Mouse (Mus musculus) cortical plate, adult 2 months (tissue): Measurements from ENCODE around the gene Adamts20. TPM values are rescaled to one million over a fixed set of nuclear protein-coding genes. Genes with fewer than 3 reads are reported as not detected.
"Not testable (repeated sequence)": the region's sequence is repeated elsewhere in the genome, so short reads cannot be mapped to it uniquely, and the experiment has no call there.

Experiments
- H3K27ac ChIP-seq: fragments of 200-500 bp; 2 replicates; pipeline ENCODE4 v1.5.1; 2012; ENCODE audit warnings: low read length, control low read depth, inconsistent platforms; ENCODE audit not compliant: insufficient read depth
- H3K4me1 ChIP-seq: fragments of 200-500 bp; 2 replicates; pipeline ENCODE4 v1.6.1; 2011; ENCODE audit warnings: low read length; ENCODE audit not compliant: control insufficient read depth, insufficient read depth
- H3K4me3 ChIP-seq: fragments of 200-500 bp; 2 replicates; pipeline ENCODE4 v1.5.1; 2011; ENCODE audit warnings: mild to moderate bottlenecking, low read length, control low read depth; ENCODE audit not compliant: insufficient read depth
- CTCF ChIP-seq: fragments of 200-500 bp; IDR thresholded peaks from 2 replicates; pipeline ENCODE4 v1.5.1; 2011; ENCODE audit warnings: mild to moderate bottlenecking, control low read depth, low read length; ENCODE audit not compliant: insufficient read depth; ENCODE audit errors: extremely low read depth
- POLR2A ChIP-seq: fragments of 200-500 bp; IDR thresholded peaks from 2 replicates; pipeline ENCODE4 v1.6.1; 2011; ENCODE audit warnings: mild to moderate bottlenecking, low read length, control low read depth; ENCODE audit not compliant: insufficient read depth; ENCODE audit errors: extremely low read depth
- polyA plus RNA-seq: library from polyadenylated mRNA; depleted of rRNA; stranded (reverse); fragments of >200 nt; gene quantifications from 2 replicates; pipeline ENCODE4 v1.2.3, GENCODE M21; 2012

Gene Adamts20
- polyA plus RNA-seq, 1 experiment: 8.6 TPM

GRCm38 (mm10) chr15:94418427-94418826 is 46.8 kb downstream of the Adamts20 start:
- Histone ChIP-seq H3K27ac (no peak overlapping the region), H3K4me1 (no peaks in the 10 kb centered on the region), H3K4me3 (no peak overlapping the region)
- TF ChIP-seq CTCF (no peak), POLR2A (no peak)

- H3K4me3 ChIP-seq: no peak overlapping the region
- TF ChIP-seq CTCF (no peak), POLR2A (no peak)
- H3K27ac ChIP-seq: no peak overlapping the region
- no peaks in the 10 kb centered on the region for H3K4me1 ChIP-seq
Measured at GRCm38 (mm10) chr15:94417216-94418155, 47.7 kb downstream of the Adamts20 start.

- TF ChIP-seq CTCF (no peak), POLR2A (no peak)
- Histone ChIP-seq H3K4me1 (no peaks in the 10 kb centered on the region), H3K4me3 (no peak overlapping the region), H3K27ac (no peak overlapping the region)
Measured at GRCm38 (mm10) chr15:94409832-94410231, 55.4 kb downstream of the Adamts20 start.

GRCm38 (mm10) chr15:94406364-94406763 is 58.9 kb downstream of the Adamts20 start:
- TF ChIP-seq POLR2A: no peak
- no peak for TF ChIP-seq CTCF
- no peak overlapping the region for H3K27ac ChIP-seq

GRCm38 (mm10) chr15:94404071-94404545 is 61.1 kb downstream of the Adamts20 start:
- H3K4me3 ChIP-seq: peak overlapping the region; percentile 68
- H3K27ac ChIP-seq: peak overlapping the region; percentile 7; the same call in 1 of the 2 replicates
- TF ChIP-seq POLR2A (no peak), CTCF (no peak)
- H3K4me1 ChIP-seq: peaks cover 5% of the 10 kb centered on the region; the same call in 1 of the 2 replicates

More at GRCm38 (mm10) chr15:94406364-94406763, 58.9 kb downstream of the Adamts20 start:
- H3K4me3 ChIP-seq: no peak overlapping the region
- peaks cover 5% of the 10 kb centered on the region; the same call in 1 of the 2 replicates for H3K4me1 ChIP-seq

- Histone ChIP-seq H3K4me3 (peak overlapping the region; percentile 68), H3K27ac (peak overlapping the region; percentile 7; the same call in 1 of the 2 replicates), H3K4me1 (peaks cover 5% of the 10 kb centered on the region; the same call in 1 of the 2 replicates)
- TF ChIP-seq CTCF (no peak), POLR2A (no peak)
Measured at GRCm38 (mm10) chr15:94403461-94404070, 61.7 kb downstream of the Adamts20 start.

GRCm38 (mm10) chr15:94403018-94403417 is 62.2 kb downstream of the Adamts20 start:
- Histone ChIP-seq H3K27ac (no peak overlapping the region), H3K4me3 (peak overlapping the region; percentile 68), H3K4me1 (peaks cover 5% of the 10 kb centered on the region; the same call in 1 of the 2 replicates)
- no peak for TF ChIP-seq POLR2A
- TF ChIP-seq CTCF: no peak

GRCm38 (mm10) chr15:94392737-94393136 is 72.5 kb downstream of the Adamts20 start:
- H3K4me3 ChIP-seq: no peak overlapping the region
- H3K27ac ChIP-seq: no peak overlapping the region
- H3K4me1 ChIP-seq: no peaks in the 10 kb centered on the region
- TF ChIP-seq CTCF (no peak), POLR2A (no peak)

- H3K27ac ChIP-seq, H3K4me3 ChIP-seq: not testable (repeated sequence)
Measured at GRCm38 (mm10) chr15:94390127-94390526, 75.1 kb downstream of the Adamts20 start.

GRCm38 (mm10) chr15:94379425-94379824 is 85.8 kb downstream of the Adamts20 start:
- Histone ChIP-seq H3K4me1 (no peaks in the 10 kb centered on the region), H3K4me3 (no peak overlapping the region), H3K27ac (no peak overlapping the region)
- TF ChIP-seq POLR2A: no peak

More at GRCm38 (mm10) chr15:94390127-94390526, 75.1 kb downstream of the Adamts20 start:
- H3K4me1 ChIP-seq: not testable (repeated sequence)
